Mouse (Mus musculus): ENCODE measurements at regions not wholly inside any gene's neighbourhood (a gene's known extent, or its start where the extent isn't known, plus 50 kb on each side); places are given as distances from the start of the nearest gene placed in this dataset.

GRCm38 (mm10) chr1:113823493-113823892, 1861.1 kb upstream of the Cntnap5a start:
- Histone ChIP-seq H3K4me3 (no peak overlapping the region), H3K9me3 (replicated peaks) (no peaks in the 10 kb centered on the region), H3K4me1 (no peaks in the 10 kb centered on the region), H3K27me3 (ENCODE audit: low read depth, poor library complexity, severe bottlenecking) (no peaks in the 10 kb centered on the region), H3K27ac (replicated peaks) (no peak overlapping the region), H3K36me3 (no peaks in the 10 kb centered on the region)
- no peak for DNase-seq (ENCODE audit: low spot score)

- Histone ChIP-seq H3K9me3 (replicated peaks) (no peaks in the 10 kb centered on the region), H3K27ac (replicated peaks) (no peak overlapping the region), H3K36me3 (no peaks in the 10 kb centered on the region), H3K4me1 (peaks cover 3% of the 10 kb centered on the region), H3K4me3 (no peak overlapping the region), H3K27me3 (ENCODE audit: low read depth, poor library complexity, severe bottlenecking) (no peaks in the 10 kb centered on the region)
- peak; percentile 10 for DNase-seq (ENCODE audit: low spot score)
Observed at GRCm38 (mm10) chr1:113852481-113852880, 1832.1 kb upstream of the Cntnap5a start.

Data from midbrain, embryonic 10.5 days (tissue).